Mouse (Mus musculus): Measurements from ENCODE around the gene Gse1. TPM values are rescaled to one million over a fixed set of nuclear protein-coding genes. Genes with fewer than 3 reads are reported as not detected.

Gene Gse1
- polyA plus RNA-seq, 1 experiment from 2014 or later = 6.7 TPM

DNA sequence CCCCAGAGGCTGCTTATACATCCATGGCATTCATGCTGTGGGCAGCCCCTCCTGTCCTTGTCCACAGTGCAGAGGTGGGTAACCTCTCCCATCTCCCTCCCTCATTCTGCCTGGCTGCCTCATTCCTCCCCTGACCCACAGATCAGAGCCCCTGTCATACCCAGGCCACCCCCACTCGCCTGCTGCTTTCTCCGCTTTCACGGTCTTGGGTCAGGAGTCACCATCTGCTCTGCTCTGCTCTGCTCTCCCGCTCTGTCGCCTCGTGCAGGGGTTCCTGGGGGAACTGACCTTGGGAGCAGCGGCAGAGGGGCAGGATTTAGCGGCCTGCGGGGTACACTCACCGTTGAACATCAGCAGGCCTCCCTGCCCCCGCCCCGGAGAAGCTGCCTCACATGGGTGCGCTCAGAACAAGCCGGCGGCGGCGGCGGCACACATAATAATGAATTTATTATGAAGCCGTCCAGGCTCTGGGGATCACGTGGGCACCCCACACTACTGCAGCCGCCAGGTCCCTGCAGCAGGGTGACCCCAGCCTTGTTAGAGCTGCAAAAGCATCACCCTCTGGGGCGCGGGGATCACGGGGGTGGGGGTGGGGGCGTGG is 321.2 kb downstream of the Gse1 start:
- peak overlapping the region; percentile 41 for H3K4me2 ChIP-seq (replicated peaks; ENCODE audit: low read depth, low read length)
- H3K4me3 ChIP-seq (ENCODE audit: low read length) = peak overlapping the region; percentile 4; the same call in 1 of the 2 replicates
- 8% methylated on average over 25 of the region's 25 CpGs for WGBS
- ATAC-seq (ENCODE audit: low FRiP score, low TSS enrichment) = peak; percentile 76
- H3K9ac ChIP-seq (replicated peaks; ENCODE audit: low read length) = no peak overlapping the region
- peaks cover 73% of the 10 kb centered on the region for H3K4me1 ChIP-seq (ENCODE audit: insufficient read depth, low read length)
- H3K27me3 ChIP-seq (ENCODE audit: insufficient read depth, low read length) = no peaks in the 10 kb centered on the region
- peak overlapping the region; percentile 40 for H3K27ac ChIP-seq (ENCODE audit: low read length)
- peaks cover 2% of the 10 kb centered on the region; the same call in 1 of the 2 replicates for H3K36me3 ChIP-seq (ENCODE audit: insufficient read depth, low read length)
- H3K9me3 ChIP-seq (ENCODE audit: low read length) = no peaks in the 10 kb centered on the region

DNA sequence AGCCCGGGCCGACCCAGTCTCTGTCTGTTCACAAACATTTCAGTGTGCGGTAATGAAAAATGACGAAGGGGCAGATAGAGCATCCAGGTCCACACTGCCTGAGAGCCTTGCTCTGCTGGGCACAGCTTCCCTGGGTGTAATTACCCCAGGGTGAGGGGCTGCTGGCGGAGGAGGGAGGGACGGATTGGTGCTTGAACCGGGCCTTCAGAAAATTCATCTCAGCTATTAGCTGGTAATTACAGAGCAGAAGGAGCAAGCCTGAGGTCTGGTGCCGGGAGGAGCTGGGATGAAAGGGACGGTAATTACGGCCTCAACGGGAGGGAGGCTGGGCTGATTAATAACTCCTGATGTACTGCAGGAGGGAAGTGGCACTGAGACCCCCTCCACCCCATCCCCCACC is 321.7 kb downstream of the Gse1 start:
- ATAC-seq (ENCODE audit: low FRiP score, low TSS enrichment) = peak; percentile 9; the same call in 1 of the 2 replicates
- WGBS = 10% methylated on average over 11 of the region's 11 CpGs
- peak overlapping the region; percentile 4; the same call in 1 of the 2 replicates for H3K4me3 ChIP-seq (ENCODE audit: low read length)

DNA sequence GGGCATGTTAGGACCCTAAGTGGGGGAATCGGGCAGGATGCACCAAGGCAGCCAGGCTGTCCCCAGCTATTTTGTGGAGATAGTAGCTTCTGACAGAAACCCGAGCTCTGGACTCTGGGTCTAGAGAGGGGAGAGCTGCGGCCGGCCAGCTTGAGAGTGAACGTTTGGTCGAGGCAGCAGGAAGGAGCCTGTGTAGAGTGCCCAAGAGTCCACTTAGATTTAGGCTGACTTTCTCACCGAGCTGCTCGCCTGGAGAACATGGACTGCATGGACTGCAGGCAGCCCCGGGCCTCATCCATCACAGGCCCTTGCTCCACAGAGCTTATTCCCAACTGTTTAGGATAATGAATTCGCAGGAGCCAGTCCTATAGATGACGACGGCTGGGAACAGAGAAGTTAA is 322.2 kb downstream of the Gse1 start:
- no peak for ATAC-seq (ENCODE audit: low FRiP score, low TSS enrichment)
- Histone ChIP-seq H3K27ac (ENCODE audit: low read length) (peak overlapping the region; percentile 40; the same call in 1 of the 2 replicates), H3K4me3 (ENCODE audit: low read length) (no peak overlapping the region), H3K9me3 (ENCODE audit: low read length) (no peaks in the 10 kb centered on the region), H3K36me3 (ENCODE audit: insufficient read depth, low read length) (peaks cover 7% of the 10 kb centered on the region; the same call in 1 of the 2 replicates), H3K9ac (replicated peaks; ENCODE audit: low read length) (no peak overlapping the region), H3K4me2 (replicated peaks; ENCODE audit: low read depth, low read length) (no peak overlapping the region), H3K4me1 (ENCODE audit: insufficient read depth, low read length) (peaks cover 72% of the 10 kb centered on the region), H3K27me3 (ENCODE audit: insufficient read depth, low read length) (no peaks in the 10 kb centered on the region)
- 23% methylated on average over 12 of the region's 12 CpGs for WGBS

More for the DNA sequence above, 321.7 kb downstream of the Gse1 start:
- peak overlapping the region; percentile 41 for H3K4me2 ChIP-seq (replicated peaks; ENCODE audit: low read depth, low read length)
- H3K4me1 ChIP-seq (ENCODE audit: insufficient read depth, low read length) = peaks cover 73% of the 10 kb centered on the region
- H3K9ac ChIP-seq (replicated peaks; ENCODE audit: low read length) = no peak overlapping the region
- no peaks in the 10 kb centered on the region for H3K9me3 ChIP-seq (ENCODE audit: low read length)
- H3K27me3 ChIP-seq (ENCODE audit: insufficient read depth, low read length) = no peaks in the 10 kb centered on the region
- peak overlapping the region; percentile 40; the same call in 1 of the 2 replicates for H3K27ac ChIP-seq (ENCODE audit: low read length)
- peaks cover 7% of the 10 kb centered on the region; the same call in 1 of the 2 replicates for H3K36me3 ChIP-seq (ENCODE audit: insufficient read depth, low read length)

DNA sequence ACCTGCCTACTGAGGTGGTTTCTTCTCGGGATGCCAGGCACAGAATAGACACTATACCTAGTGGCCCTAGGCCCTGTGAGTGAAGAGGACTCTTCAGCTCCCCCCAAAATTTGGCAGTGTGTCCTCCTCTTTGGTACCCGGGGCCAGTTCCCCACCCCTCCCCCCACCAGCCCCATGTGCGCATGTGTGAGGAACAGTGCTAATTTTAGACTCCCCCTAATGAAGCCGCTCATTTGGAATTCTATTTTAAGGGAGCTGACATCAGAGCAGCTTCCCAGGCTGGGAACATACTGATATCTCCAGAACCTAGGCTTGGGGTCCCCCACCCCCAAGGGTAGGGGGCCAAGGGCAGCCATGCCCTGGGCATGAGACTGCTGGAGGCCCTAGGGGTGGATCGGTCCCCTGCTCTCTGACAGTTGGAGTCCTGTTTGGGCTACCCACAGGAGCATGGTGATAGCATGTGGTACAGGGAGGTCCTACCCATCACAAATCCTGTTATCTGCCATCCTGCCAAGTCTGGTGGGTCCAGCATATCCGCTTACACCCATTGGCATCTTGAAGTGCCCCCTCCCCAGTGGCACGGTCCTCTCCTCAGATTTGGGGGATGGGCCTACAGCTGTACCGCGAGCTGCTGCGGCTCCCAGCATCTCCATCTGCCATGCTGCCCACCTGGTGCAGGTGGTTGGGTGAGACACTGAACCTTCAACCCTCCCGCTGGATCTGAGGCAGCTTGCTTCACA is 322.9 kb downstream of the Gse1 start:
- peaks cover 7% of the 10 kb centered on the region; the same call in 1 of the 2 replicates for H3K36me3 ChIP-seq (ENCODE audit: insufficient read depth, low read length)
- H3K4me3 ChIP-seq (ENCODE audit: low read length) = no peak overlapping the region
- H3K9ac ChIP-seq (replicated peaks; ENCODE audit: low read length) = no peak overlapping the region
- 75% methylated on average over 11 of the region's 11 CpGs for WGBS
- no peak overlapping the region for H3K27ac ChIP-seq (ENCODE audit: low read length)
- H3K9me3 ChIP-seq (ENCODE audit: low read length) = no peaks in the 10 kb centered on the region
- no peak for ATAC-seq (ENCODE audit: low FRiP score, low TSS enrichment)
- peaks cover 71% of the 10 kb centered on the region for H3K4me1 ChIP-seq (ENCODE audit: insufficient read depth, low read length)
- no peaks in the 10 kb centered on the region for H3K27me3 ChIP-seq (ENCODE audit: insufficient read depth, low read length)
- H3K4me2 ChIP-seq (replicated peaks; ENCODE audit: low read depth, low read length) = no peak overlapping the region

DNA sequence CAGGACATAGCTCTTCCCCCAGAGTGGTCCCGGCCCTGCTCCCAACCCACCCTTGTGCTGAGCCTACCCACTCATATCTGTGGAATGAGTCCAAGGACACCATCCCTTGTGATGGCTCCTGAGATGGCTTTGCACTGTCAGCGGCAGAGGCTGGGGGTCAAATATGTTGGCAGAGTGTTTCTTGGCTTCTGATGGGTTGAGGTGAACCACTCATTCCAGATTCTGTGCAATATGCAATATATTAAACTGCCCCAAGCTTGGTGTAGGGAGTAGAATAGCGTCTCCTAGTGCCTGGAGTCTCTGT is 323.4 kb downstream of the Gse1 start:
- Histone ChIP-seq H3K27ac (ENCODE audit: low read length) (no peak overlapping the region), H3K4me3 (ENCODE audit: low read length) (no peak overlapping the region), H3K27me3 (ENCODE audit: insufficient read depth, low read length) (no peaks in the 10 kb centered on the region), H3K36me3 (ENCODE audit: insufficient read depth, low read length) (peaks cover 7% of the 10 kb centered on the region; the same call in 1 of the 2 replicates), H3K9me3 (ENCODE audit: low read length) (no peaks in the 10 kb centered on the region), H3K9ac (replicated peaks; ENCODE audit: low read length) (no peak overlapping the region), H3K4me2 (replicated peaks; ENCODE audit: low read depth, low read length) (no peak overlapping the region), H3K4me1 (ENCODE audit: insufficient read depth, low read length) (peaks cover 71% of the 10 kb centered on the region)
- WGBS = 92% methylated on average over 3 of the region's 3 CpGs
- no peak for ATAC-seq (ENCODE audit: low FRiP score, low TSS enrichment)

DNA sequence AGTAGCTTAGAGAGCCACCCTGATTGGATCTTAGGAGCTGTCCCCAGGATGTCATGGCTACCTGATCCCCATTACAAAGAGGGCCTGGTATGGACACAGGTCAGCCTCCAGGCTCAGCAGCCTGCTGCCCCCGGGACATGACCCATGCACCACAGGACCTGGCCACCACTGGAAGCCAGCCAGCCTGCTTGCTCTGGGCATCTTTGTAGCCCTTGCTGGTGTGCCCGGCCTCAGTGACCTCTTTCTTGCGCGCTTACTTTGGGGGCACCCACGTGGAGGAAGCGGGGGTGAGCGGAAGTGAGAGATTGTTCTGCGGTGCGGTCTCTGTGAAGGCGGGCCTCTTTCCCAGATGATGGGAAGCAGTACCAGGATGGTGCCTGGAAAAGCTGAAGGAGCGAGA is 324.3 kb downstream of the Gse1 start:
- H3K27me3 ChIP-seq (ENCODE audit: insufficient read depth, low read length) = no peaks in the 10 kb centered on the region
- H3K9ac ChIP-seq (replicated peaks; ENCODE audit: low read length) = no peak overlapping the region
- H3K4me2 ChIP-seq (replicated peaks; ENCODE audit: low read depth, low read length) = no peak overlapping the region
- H3K27ac ChIP-seq (ENCODE audit: low read length) = no peak overlapping the region
- peaks cover 71% of the 10 kb centered on the region for H3K4me1 ChIP-seq (ENCODE audit: insufficient read depth, low read length)
- no peak for ATAC-seq (ENCODE audit: low FRiP score, low TSS enrichment)
- no peak overlapping the region for H3K4me3 ChIP-seq (ENCODE audit: low read length)
- H3K9me3 ChIP-seq (ENCODE audit: low read length) = no peaks in the 10 kb centered on the region
- H3K36me3 ChIP-seq (ENCODE audit: insufficient read depth, low read length) = peaks cover 7% of the 10 kb centered on the region; the same call in 1 of the 2 replicates
- 83% methylated on average over 11 of the region's 11 CpGs for WGBS

DNA sequence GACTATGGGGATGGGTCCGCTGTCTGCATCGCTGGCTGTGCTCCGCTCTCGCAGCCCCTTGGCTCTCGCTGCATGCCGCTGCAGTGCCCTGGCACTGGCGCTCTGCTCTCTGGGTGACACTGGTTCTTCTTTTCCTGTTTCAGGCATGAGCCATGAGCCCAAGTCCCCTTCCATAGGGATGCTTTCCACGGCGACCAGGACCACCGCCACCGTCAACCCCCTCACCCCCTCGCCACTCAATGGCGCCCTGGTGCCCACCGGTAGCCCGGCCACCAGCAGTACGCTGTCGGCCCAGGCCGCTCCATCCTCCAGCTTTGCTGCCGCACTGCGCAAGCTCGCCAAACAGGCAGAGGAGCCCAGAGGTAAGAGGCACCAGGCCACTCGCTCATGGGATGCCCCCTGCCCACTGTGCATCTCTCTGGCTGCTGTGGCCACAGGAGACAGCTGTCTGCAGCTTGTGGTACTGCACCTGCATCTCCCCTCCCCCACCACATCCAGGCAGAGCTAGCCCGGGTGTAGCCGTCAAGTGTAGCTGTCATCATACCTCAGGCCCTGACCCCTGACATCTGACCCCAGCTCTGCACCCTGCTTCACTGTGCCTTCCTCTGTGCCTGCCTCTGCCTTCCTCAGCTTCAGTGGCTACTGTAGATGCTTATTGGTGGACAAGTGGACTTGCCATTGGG is 325.3 kb downstream of the Gse1 start:
- WGBS = 91% methylated on average over 21 of the region's 24 CpGs
- Histone ChIP-seq H3K4me2 (replicated peaks; ENCODE audit: low read depth, low read length) (no peak overlapping the region), H3K27me3 (ENCODE audit: insufficient read depth, low read length) (no peaks in the 10 kb centered on the region), H3K4me3 (ENCODE audit: low read length) (no peak overlapping the region), H3K27ac (ENCODE audit: low read length) (no peak overlapping the region), H3K4me1 (ENCODE audit: insufficient read depth, low read length) (peaks cover 65% of the 10 kb centered on the region), H3K9me3 (ENCODE audit: low read length) (no peaks in the 10 kb centered on the region), H3K9ac (replicated peaks; ENCODE audit: low read length) (no peak overlapping the region), H3K36me3 (ENCODE audit: insufficient read depth, low read length) (peaks cover 7% of the 10 kb centered on the region; the same call in 1 of the 2 replicates)
- ATAC-seq (ENCODE audit: low FRiP score, low TSS enrichment) = no peak

DNA sequence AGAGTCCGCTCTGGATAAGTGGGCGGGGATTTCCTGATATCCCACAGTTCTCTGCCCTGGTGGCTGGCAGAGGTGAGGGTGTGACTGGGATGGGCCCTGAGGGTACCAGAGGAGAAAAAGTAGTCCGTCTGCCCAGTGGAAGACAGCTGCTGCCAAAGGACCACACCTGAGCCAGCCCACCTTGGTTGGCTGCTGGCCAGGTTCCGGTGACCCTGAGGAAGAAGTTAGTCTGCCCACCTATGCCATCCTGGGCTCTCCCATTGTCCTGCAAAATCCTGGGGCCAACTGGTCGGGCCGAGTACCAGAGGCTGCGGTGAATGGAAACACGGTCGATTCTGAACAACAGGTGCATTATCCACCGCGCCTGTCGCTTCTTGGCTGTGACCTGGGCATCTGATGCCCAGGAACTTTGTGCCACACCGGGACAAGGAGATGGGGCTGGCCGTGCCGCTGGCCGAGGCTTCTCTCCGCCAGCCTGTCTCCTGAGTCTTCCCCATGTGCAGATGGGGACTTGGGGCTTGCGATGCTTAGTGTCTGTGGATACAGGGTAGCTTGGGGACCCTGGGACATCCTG is 326.3 kb downstream of the Gse1 start:
- no peak for ATAC-seq (ENCODE audit: low FRiP score, low TSS enrichment)
- Histone ChIP-seq H3K4me2 (replicated peaks; ENCODE audit: low read depth, low read length) (no peak overlapping the region), H3K4me3 (ENCODE audit: low read length) (no peak overlapping the region), H3K36me3 (ENCODE audit: insufficient read depth, low read length) (peaks cover 7% of the 10 kb centered on the region; the same call in 1 of the 2 replicates), H3K4me1 (ENCODE audit: insufficient read depth, low read length) (peaks cover 65% of the 10 kb centered on the region), H3K27ac (ENCODE audit: low read length) (no peak overlapping the region), H3K9ac (replicated peaks; ENCODE audit: low read length) (no peak overlapping the region), H3K9me3 (ENCODE audit: low read length) (no peaks in the 10 kb centered on the region), H3K27me3 (ENCODE audit: insufficient read depth, low read length) (no peaks in the 10 kb centered on the region)
- WGBS = 91% methylated on average over 18 of the region's 18 CpGs

DNA sequence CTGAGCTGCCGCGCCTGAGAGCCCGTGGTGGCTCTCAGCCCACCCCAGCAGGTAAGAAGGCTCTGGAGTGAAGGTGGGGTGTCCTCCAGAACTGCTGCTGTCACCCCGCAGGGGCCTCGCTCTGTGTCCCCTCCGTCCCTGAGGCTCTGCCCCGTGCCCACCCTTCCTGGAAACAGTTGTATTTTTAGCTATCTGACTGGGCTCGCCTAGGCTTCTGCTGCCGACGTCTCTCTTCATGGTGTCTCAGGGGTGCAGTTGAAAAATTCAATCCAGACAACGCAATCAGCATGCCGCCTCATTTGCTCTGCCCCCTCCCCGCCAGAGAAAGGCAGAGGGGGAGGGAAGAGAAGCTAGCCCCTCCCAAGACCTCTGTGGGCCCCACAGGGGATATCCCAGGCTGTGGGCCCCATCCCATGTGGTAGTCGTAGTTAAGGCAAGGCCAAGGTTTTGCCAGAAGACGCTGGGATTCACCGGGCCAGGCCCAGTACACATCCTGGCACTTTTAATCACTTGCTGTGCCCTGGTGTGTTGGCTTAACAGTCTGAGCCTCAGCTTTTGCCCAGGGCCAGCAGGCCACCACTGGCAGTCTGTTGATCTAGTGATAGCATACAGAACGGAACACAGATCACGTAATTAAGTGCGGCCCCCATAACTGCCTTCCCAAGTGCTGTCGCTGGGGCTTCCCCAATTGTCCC is 328.1 kb downstream of the Gse1 start:
- Histone ChIP-seq H3K27ac (ENCODE audit: low read length) (no peak overlapping the region), H3K4me1 (ENCODE audit: insufficient read depth, low read length) (peaks cover 63% of the 10 kb centered on the region)
- 64% methylated on average over 20 of the region's 20 CpGs for WGBS

More for the DNA sequence above, 328.1 kb downstream of the Gse1 start:
- Histone ChIP-seq H3K4me2 (replicated peaks; ENCODE audit: low read depth, low read length) (no peak overlapping the region), H3K9ac (replicated peaks; ENCODE audit: low read length) (no peak overlapping the region; the same call in 1 of the 2 replicates), H3K36me3 (ENCODE audit: insufficient read depth, low read length) (peaks cover 7% of the 10 kb centered on the region; the same call in 1 of the 2 replicates), H3K4me3 (ENCODE audit: low read length) (no peak overlapping the region), H3K9me3 (ENCODE audit: low read length) (no peaks in the 10 kb centered on the region), H3K27me3 (ENCODE audit: insufficient read depth, low read length) (no peaks in the 10 kb centered on the region)
- ATAC-seq (ENCODE audit: low FRiP score, low TSS enrichment) = no peak
